In genomic region chr15:86355857-86356256, GRCm38 (mm10) we compare ENCODE assay signal across 16 mouse cellular contexts.
"Had no signal": no experiment of that assay in that cellular context is flagged by ENCODE, and none has a peak within 500 bp of the region (broad histone marks: within the 10 kb centered on the region; RNA-seq: fewer than 3 reads in every experiment).

No protein-coding gene starts in this region.

- H3K36me3 ChIP-seq: kidney, embryonic 15.5 days; midbrain, embryonic 10.5 days had no signal

- H3K9ac ChIP-seq: kidney, embryonic 15.5 days; liver, embryonic 14.5 days had no signal

- H3K27me3 ChIP-seq: kidney, embryonic 15.5 days; megakaryocyte, embryonic 14.5 days had no signal

- H3K4me2 ChIP-seq: kidney, embryonic 15.5 days had no signal

- H3K27ac ChIP-seq: kidney, embryonic 15.5 days; left cerebral cortex, adult 2 months; liver, embryonic 14.5 days; midbrain, embryonic 10.5 days had no signal

- DNase-seq: kidney, adult 2 months; kidney, postnatal 10 days; kidney, postnatal 36 days; layer of hippocampus, postnatal 36 days; lung, adult 2 months; lung, postnatal 14 days; lung, postnatal 4 days; midbrain, embryonic 14.5 days; thymus, adult 18-20 months; thymus, postnatal 36 days had no signal

- H3K4me1 ChIP-seq: kidney, embryonic 15.5 days had no signal

- ATAC-seq: intestine, embryonic 16.5 days had no signal

- H3K4me3 ChIP-seq: kidney, embryonic 15.5 days; left cerebral cortex, adult 2 months; megakaryocyte, embryonic 14.5 days; midbrain, embryonic 10.5 days had no signal

- H3K9me3 ChIP-seq: kidney, embryonic 15.5 days; megakaryocyte, embryonic 14.5 days; midbrain, embryonic 10.5 days had no signal
